Mouse (Mus musculus) embryonic facial prominence, embryonic 14.5 days (tissue): ENCODE measurements at regions not wholly inside any gene's neighbourhood (a gene's known extent, or its start where the extent isn't known, plus 50 kb on each side); places are given as distances from the start of the nearest gene placed in this dataset.

ENCODE experiments used
- ATAC-seq: fragments of 200-750 bp; cut with Nextera tagmentation; 2 replicates; pipeline ENCODE4 v1.8.0; 2017; ENCODE audit warnings: low read depth, moderate number of reproducible peaks, moderate TSS enrichment
- DNase-seq: peaks from one replicate; pipeline ENCODE4 v3.0.0-alpha.2; 2015; ENCODE audit warnings: low spot score
- H3K27ac ChIP-seq: fragments of 300-500 bp; sonication (generic); replicated peaks from 2 replicates; pipeline ENCODE4 v1.5.1; 2014; ENCODE audit warnings: low read depth, mild to moderate bottlenecking, low read length, moderate library complexity
- H3K27me3 ChIP-seq: fragments of 300-500 bp; sonication (generic); replicated peaks from 2 replicates; pipeline ENCODE4 v1.6.1; 2014; ENCODE audit warnings: low read length; ENCODE audit not compliant: control insufficient read depth, insufficient read depth
- H3K36me3 ChIP-seq: fragments of 300-500 bp; sonication (generic); 2 replicates; pipeline ENCODE4 v1.6.1; 2014; ENCODE audit warnings: low read length, mixed read lengths; ENCODE audit not compliant: control insufficient read depth, insufficient read depth
- H3K4me1 ChIP-seq: fragments of 300-500 bp; sonication (generic); 2 replicates; pipeline ENCODE4 v1.6.1; 2014; ENCODE audit warnings: antibody characterized with exemption, low read length; ENCODE audit not compliant: control insufficient read depth, insufficient read depth
- H3K4me2 ChIP-seq: fragments of 300-500 bp; sonication (generic); 2 replicates; pipeline ENCODE4 v1.6.1; 2014; ENCODE audit warnings: low read depth, mild to moderate bottlenecking, low read length, moderate library complexity, mixed read lengths
- H3K4me3 ChIP-seq: fragments of 300-500 bp; sonication (generic); 2 replicates; pipeline ENCODE4 v1.5.1; 2014; ENCODE audit warnings: low read depth, mild to moderate bottlenecking, low read length
- H3K9ac ChIP-seq: fragments of 300-500 bp; sonication (generic); 2 replicates; pipeline ENCODE4 v1.6.1; 2014; ENCODE audit warnings: low read depth, mild to moderate bottlenecking, low read length, moderate library complexity, mixed read lengths
- H3K9me3 ChIP-seq: fragments of 300-500 bp; sonication (generic); 2 replicates; pipeline ENCODE4 v1.6.1; 2016; ENCODE audit warnings: low read length; ENCODE audit not compliant: control insufficient read depth
- WGBS: fragments of 180-500 bp; shearing (Covaris S2); extraction: QIAGEN DNeasy Blood & Tissue Kit; methylation state at CpG from one replicate; pipeline ENCODE4 v1.1.7; 2014; 5-methylcytosine and 5-hydroxymethylcytosine counted together

- peak; percentile 72 for ATAC-seq
- peak overlapping the region; percentile 46; the same call in 1 of the 2 replicates for H3K27ac ChIP-seq
- 15% methylated on average over 3 of the region's 3 CpGs for WGBS
- H3K36me3 ChIP-seq: no peaks in the 10 kb centered on the region
- no peak for DNase-seq
- H3K9me3 ChIP-seq: no peaks in the 10 kb centered on the region
- no peak overlapping the region for H3K4me3 ChIP-seq
- peaks cover 12% of the 10 kb centered on the region; the same call in 1 of the 2 replicates for H3K4me1 ChIP-seq
- H3K9ac ChIP-seq: no peak overlapping the region
- H3K27me3 ChIP-seq: no peaks in the 10 kb centered on the region
- no peak overlapping the region for H3K4me2 ChIP-seq
Measured at GRCm38 (mm10) chr4:154726636-154727045, 59.0 kb upstream of the Actrt2 start.

- Histone ChIP-seq H3K4me2 (no peak overlapping the region), H3K27ac (peak overlapping the region; percentile 46; the same call in 1 of the 2 replicates), H3K36me3 (no peaks in the 10 kb centered on the region), H3K4me3 (no peak overlapping the region), H3K9ac (no peak overlapping the region), H3K9me3 (no peaks in the 10 kb centered on the region), H3K4me1 (peaks cover 12% of the 10 kb centered on the region; the same call in 1 of the 2 replicates), H3K27me3 (no peaks in the 10 kb centered on the region)
- WGBS: 58% methylated on average over 7 of the region's 7 CpGs
- ATAC-seq (no peak), DNase-seq (no peak)
Measured at GRCm38 (mm10) chr4:154727945-154728344, 60.3 kb upstream of the Actrt2 start.

- DNase-seq: no peak
- Histone ChIP-seq H3K36me3 (no peaks in the 10 kb centered on the region), H3K27ac (no peak overlapping the region), H3K9me3 (no peaks in the 10 kb centered on the region), H3K4me3 (no peak overlapping the region), H3K4me2 (no peak overlapping the region), H3K9ac (no peak overlapping the region), H3K4me1 (peaks cover 12% of the 10 kb centered on the region; the same call in 1 of the 2 replicates), H3K27me3 (no peaks in the 10 kb centered on the region)
- WGBS: 91% methylated on average over 5 of the region's 5 CpGs
- ATAC-seq: no peak
Measured at GRCm38 (mm10) chr4:154730646-154731045, 63.0 kb upstream of the Actrt2 start.

- Histone ChIP-seq H3K9me3 (no peaks in the 10 kb centered on the region), H3K4me2 (no peak overlapping the region), H3K27ac (no peak overlapping the region), H3K27me3 (no peaks in the 10 kb centered on the region), H3K4me1 (peaks cover 11% of the 10 kb centered on the region; the same call in 1 of the 2 replicates), H3K9ac (no peak overlapping the region), H3K4me3 (no peak overlapping the region), H3K36me3 (no peaks in the 10 kb centered on the region)
- ATAC-seq: no peak
- WGBS: 54% methylated on average over 15 of the region's 15 CpGs
- DNase-seq: no peak
Measured at GRCm38 (mm10) chr4:154731345-154731744, 63.7 kb upstream of the Actrt2 start.

GRCm38 (mm10) chr4:154736071-154736470 lies 68.4 kb upstream of the Actrt2 start:
- DNase-seq (no peak), ATAC-seq (no peak)
- no peak overlapping the region for H3K4me2 ChIP-seq
- no peaks in the 10 kb centered on the region for H3K36me3 ChIP-seq
- no peak overlapping the region for H3K4me3 ChIP-seq
- WGBS: 64% methylated on average over 6 of the region's 6 CpGs
- no peak overlapping the region for H3K9ac ChIP-seq
- H3K27ac ChIP-seq: no peak overlapping the region
- no peaks in the 10 kb centered on the region for H3K9me3 ChIP-seq
- no peaks in the 10 kb centered on the region for H3K27me3 ChIP-seq
- H3K4me1 ChIP-seq: 0 out of 2 replicates have a peak, but pooled peaks cover 2% of the 10 kb centered on the region

GRCm38 (mm10) chr4:154741123-154741890 lies 73.6 kb upstream of the Actrt2 start:
- 30% methylated on average over 27 of the region's 27 CpGs for WGBS
- Histone ChIP-seq H3K4me3 (no peak overlapping the region), H3K4me2 (peak overlapping the region; percentile 30), H3K9me3 (no peaks in the 10 kb centered on the region), H3K36me3 (no peaks in the 10 kb centered on the region), H3K9ac (no peak overlapping the region), H3K27ac (no peak overlapping the region), H3K27me3 (no peaks in the 10 kb centered on the region; the same call in 1 of the 2 replicates), H3K4me1 (peaks cover 13% of the 10 kb centered on the region)
- ATAC-seq (no peak), DNase-seq (no peak)

- no peaks in the 10 kb centered on the region for H3K9me3 ChIP-seq
- peak; percentile 50 for DNase-seq
- H3K4me1 ChIP-seq: peaks cover 12% of the 10 kb centered on the region
- ATAC-seq: no peak
- H3K36me3 ChIP-seq: no peaks in the 10 kb centered on the region
- H3K4me2 ChIP-seq: no peak overlapping the region
- H3K27ac ChIP-seq: no peak overlapping the region
- no peaks in the 10 kb centered on the region; the same call in 1 of the 2 replicates for H3K27me3 ChIP-seq
- 63% methylated on average over 16 of the region's 16 CpGs for WGBS
- H3K4me3 ChIP-seq: no peak overlapping the region
- H3K9ac ChIP-seq: no peak overlapping the region
Measured at GRCm38 (mm10) chr4:154746323-154747005, 78.8 kb upstream of the Actrt2 start.

GRCm38 (mm10) chr4:154747006-154747343 lies 79.3 kb upstream of the Actrt2 start:
- Histone ChIP-seq H3K27ac (no peak overlapping the region), H3K27me3 (no peaks in the 10 kb centered on the region; the same call in 1 of the 2 replicates), H3K9ac (no peak overlapping the region), H3K9me3 (no peaks in the 10 kb centered on the region), H3K4me3 (no peak overlapping the region), H3K4me2 (no peak overlapping the region), H3K4me1 (peaks cover 8% of the 10 kb centered on the region), H3K36me3 (no peaks in the 10 kb centered on the region)
- DNase-seq: no peak
- ATAC-seq: no peak
- 82% methylated on average over 4 of the region's 4 CpGs for WGBS
